Mouse (Mus musculus) intestine, postnatal 0 days (tissue): Measurements from ENCODE around the gene Psg16. TPM values are rescaled to one million over a fixed set of nuclear protein-coding genes. Genes with fewer than 3 reads are reported as not detected.

ENCODE experiments used
- ATAC-seq: fragments of 200-750 bp; cut with Nextera tagmentation; 2 replicates; pipeline ENCODE4 v1.8.0; 2017; ENCODE audit warnings: mild to moderate bottlenecking, moderate TSS enrichment, moderate library complexity
- H3K27ac ChIP-seq: fragments of 300-500 bp; sonication (generic); 2 replicates; pipeline ENCODE4 v1.5.1; 2014; ENCODE audit warnings: mild to moderate bottlenecking, low read depth, low read length, moderate library complexity
- H3K27me3 ChIP-seq: fragments of 300-500 bp; sonication (generic); replicated peaks from 2 replicates; pipeline ENCODE4 v1.6.1; 2014; ENCODE audit warnings: low read length, mixed read lengths; ENCODE audit not compliant: control insufficient read depth, insufficient read depth
- H3K36me3 ChIP-seq: fragments of 300-500 bp; sonication (generic); 2 replicates; pipeline ENCODE4 v1.6.1; 2014; ENCODE audit warnings: mild to moderate bottlenecking, moderate library complexity; ENCODE audit not compliant: control insufficient read depth, insufficient read depth
- H3K4me1 ChIP-seq: fragments of 300-500 bp; sonication (generic); replicated peaks from 2 replicates; pipeline ENCODE4 v1.6.1; 2014; ENCODE audit warnings: antibody characterized with exemption, low read length, mixed read lengths; ENCODE audit not compliant: control insufficient read depth, insufficient read depth
- H3K4me2 ChIP-seq: fragments of 300-500 bp; sonication (generic); replicated peaks from 2 replicates; pipeline ENCODE4 v1.6.1; 2014; ENCODE audit warnings: low read depth, mild to moderate bottlenecking, moderate library complexity
- H3K4me3 ChIP-seq: fragments of 300-500 bp; sonication (generic); 2 replicates; pipeline ENCODE4 v1.5.1; 2014; ENCODE audit warnings: low read depth, low read length
- H3K9ac ChIP-seq: fragments of 300-500 bp; sonication (generic); 2 replicates; pipeline ENCODE4 v1.6.1; 2014; ENCODE audit warnings: mild to moderate bottlenecking, low read depth, low read length
- H3K9me3 ChIP-seq: fragments of 300-500 bp; sonication (generic); 2 replicates; pipeline ENCODE4 v1.6.1; 2016; ENCODE audit warnings: mixed run types; ENCODE audit not compliant: control insufficient read depth
- CTCF ChIP-seq: sonication (generic); IDR thresholded peaks from 2 replicates; pipeline ENCODE4 v1.5.1; 2016; ENCODE audit warnings: low read depth, mild to moderate bottlenecking, control low read depth, antibody characterized with exemption, moderate library complexity
- WGBS: fragments of 180-500 bp; shearing (Covaris S2); extraction: QIAGEN DNeasy Blood & Tissue Kit; methylation state at CpG from one replicate; pipeline ENCODE4 v1.1.7; 2014; 5-methylcytosine and 5-hydroxymethylcytosine counted together
- polyA plus RNA-seq: library from polyadenylated mRNA; unstranded; fragments of >200 nt; fragmentation: Nextera tagmentation; extraction: Ambion mirVana; gene quantifications from 2 replicates; pipeline ENCODE4 v1.2.1, GENCODE M21; 2015

Psg16 gene
- polyA plus RNA-seq, 1 experiment from 2014 or later: 0.33 TPM

DNA sequence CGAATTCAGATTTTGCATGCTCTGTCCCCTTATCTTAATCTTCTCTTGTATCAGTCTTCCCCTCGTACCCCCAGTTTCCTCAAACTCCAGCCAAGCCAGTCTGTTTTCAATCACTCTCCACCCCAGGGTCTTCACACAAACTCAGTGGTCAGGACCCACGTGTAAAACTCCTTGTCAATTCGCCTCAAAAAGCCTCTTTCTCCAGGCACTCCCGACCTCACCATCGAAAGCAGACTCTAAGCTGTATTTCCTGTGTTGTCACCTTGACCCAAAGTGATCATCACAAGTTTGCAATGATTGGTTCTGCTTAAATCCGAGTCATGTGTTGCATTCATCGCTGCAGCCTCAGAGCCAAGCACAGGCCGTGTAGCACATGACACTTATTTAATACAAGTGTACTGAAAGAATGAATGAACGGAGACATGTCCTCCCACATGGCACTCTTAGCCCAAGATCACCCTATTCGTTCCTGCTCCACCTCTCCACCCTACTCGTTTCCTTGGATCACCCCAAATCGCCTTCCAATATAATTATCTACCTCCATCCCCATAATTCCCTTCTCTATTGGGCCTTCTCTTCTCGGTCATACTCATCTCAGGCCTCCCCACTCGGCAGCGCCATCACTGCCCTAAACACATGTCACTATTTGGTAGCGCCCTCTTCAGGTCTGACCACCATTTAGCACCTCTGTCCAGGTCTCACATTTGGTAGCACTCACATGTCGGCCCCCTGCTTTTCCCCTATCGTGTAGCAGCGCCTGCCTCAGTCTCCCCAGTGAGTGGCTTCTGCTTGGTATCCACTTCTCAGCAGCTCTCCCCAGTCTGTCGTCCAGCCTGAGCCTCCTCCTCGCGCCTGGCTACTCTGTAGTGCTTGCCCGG lies 46.9 kb upstream of the Psg16 start:
- TF ChIP-seq CTCF: peak; percentile 80
- ATAC-seq: peak; percentile 50
- H3K4me2 ChIP-seq: peak overlapping the region; percentile 83
- peaks cover 30% of the 10 kb centered on the region for H3K36me3 ChIP-seq
- no peaks in the 10 kb centered on the region for H3K27me3 ChIP-seq
- H3K4me3 ChIP-seq: peak overlapping the region; percentile 82
- H3K9me3 ChIP-seq: no peaks in the 10 kb centered on the region
- H3K4me1 ChIP-seq: peaks cover 20% of the 10 kb centered on the region
- 3% methylated on average over 24 of the region's 24 CpGs for WGBS
- peak overlapping the region; percentile 79 for H3K27ac ChIP-seq
- H3K9ac ChIP-seq: peak overlapping the region; percentile 75

DNA sequence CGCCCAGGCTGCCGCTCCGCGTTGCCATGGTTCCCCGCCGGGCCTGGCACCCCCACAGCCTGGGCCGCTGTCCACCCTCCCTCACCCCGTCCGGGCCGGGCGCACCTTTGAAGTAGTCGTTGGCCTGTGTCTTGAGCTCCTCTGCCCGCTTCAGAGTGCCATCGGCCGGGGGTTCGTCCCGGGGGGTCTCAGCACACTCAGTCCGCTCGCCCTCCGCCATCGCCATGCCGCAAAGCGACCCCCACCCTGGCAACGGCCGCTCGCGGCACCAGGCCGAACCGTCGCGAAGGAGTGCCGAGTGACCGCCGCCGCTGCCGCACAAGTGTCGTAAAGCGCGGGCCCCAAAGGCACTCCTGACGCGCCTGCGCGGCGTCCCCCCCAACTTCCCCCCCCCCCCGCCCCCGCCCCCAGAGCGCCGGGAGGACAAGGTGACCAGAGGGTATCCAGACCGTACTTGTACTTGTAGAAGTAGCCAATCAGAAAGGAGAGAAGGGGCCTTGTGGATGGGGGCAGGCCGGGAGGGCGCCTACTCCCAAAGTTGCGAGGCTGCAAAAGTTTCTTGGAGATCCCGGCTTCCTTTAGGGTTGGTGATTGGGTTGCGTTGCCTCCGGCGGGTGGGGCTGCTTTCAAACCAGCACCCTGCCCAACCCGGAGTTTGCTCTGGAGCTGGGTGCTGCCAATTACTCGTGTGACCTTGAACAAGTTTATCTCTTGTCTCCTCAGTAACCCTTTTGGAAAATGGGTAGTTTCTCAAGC lies 46.1 kb upstream of the Psg16 start, which contains the start of gene Ppp5c:
Gene Ppp5c, minus strand, starts transcription at position 337 of the 756 bp plus-strand sequence.
- Histone ChIP-seq H3K36me3 (peaks cover 30% of the 10 kb centered on the region), H3K9ac (peak within 1 kb of the TSS; percentile 75), H3K4me3 (peak within 1 kb of the TSS; percentile 82), H3K27ac (peak within 1 kb of the TSS; percentile 79), H3K4me2 (peak within 1 kb of the TSS; percentile 83), H3K4me1 (peaks cover 20% of the 10 kb centered on the region), H3K27me3 (no peaks in the 10 kb centered on the region), H3K9me3 (no peaks in the 10 kb centered on the region)
- no peak for TF ChIP-seq CTCF
- under 1% methylated on average over 55 of the region's 58 CpGs for WGBS
- peak; percentile 78 for ATAC-seq

DNA sequence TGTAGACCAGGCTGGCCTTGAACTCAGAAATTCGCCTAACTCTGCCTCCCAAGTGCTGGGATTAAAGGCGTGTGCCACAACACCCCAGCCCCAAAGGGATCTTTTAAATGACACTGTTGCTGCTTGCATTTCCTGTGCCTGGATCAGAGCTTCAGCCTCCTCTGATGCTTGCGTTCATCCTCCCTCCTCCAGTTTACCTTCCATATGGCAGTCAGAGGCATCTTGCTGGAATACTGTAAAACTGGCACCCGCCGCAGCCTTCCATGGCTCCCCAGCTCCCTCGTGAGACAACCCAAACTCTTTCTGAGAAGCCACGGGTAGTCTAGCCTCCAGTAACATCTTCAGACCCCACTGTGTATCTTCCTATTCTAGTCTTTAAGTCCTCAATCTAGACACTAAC lies 44.9 kb upstream of the Psg16 start:
- WGBS: 78% methylated on average over 7 of the region's 7 CpGs
- H3K27ac ChIP-seq: no peak overlapping the region
- no peak overlapping the region for H3K4me3 ChIP-seq
- no peak for TF ChIP-seq CTCF
- no peak overlapping the region for H3K4me2 ChIP-seq
- H3K36me3 ChIP-seq: peaks cover 35% of the 10 kb centered on the region
- ATAC-seq: no peak
- no peak overlapping the region for H3K9ac ChIP-seq
- no peaks in the 10 kb centered on the region for H3K27me3 ChIP-seq
- peaks cover 15% of the 10 kb centered on the region for H3K4me1 ChIP-seq
- H3K9me3 ChIP-seq: no peaks in the 10 kb centered on the region

DNA sequence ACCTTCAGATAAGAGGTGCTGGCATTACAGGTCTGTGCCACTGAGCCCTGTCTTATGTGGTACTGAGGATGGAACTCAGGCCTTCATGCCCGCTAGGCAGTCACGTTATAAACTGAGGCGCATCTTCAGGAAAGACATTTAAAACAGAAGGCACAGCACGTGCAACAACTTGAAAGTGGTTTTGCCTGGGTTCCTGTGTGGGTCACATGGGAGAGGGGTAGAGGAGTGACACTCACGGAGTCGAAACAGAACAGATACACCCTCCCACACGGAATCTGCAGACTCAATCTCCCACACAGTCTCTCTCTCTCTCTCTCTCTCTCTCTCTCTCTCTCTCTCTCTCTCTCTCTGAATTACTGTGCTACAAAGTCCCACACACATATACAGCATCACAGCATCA lies 43.6 kb upstream of the Psg16 start:
- 77% methylated on average over 7 of the region's 7 CpGs for WGBS
- Histone ChIP-seq H3K4me3 (no peak overlapping the region), H3K9ac (no peak overlapping the region), H3K9me3 (no peaks in the 10 kb centered on the region), H3K27me3 (no peaks in the 10 kb centered on the region), H3K4me2 (no peak overlapping the region), H3K27ac (no peak overlapping the region), H3K36me3 (peaks cover 49% of the 10 kb centered on the region), H3K4me1 (peaks cover 6% of the 10 kb centered on the region; the same call in 1 of the 2 replicates)
- ATAC-seq: no peak
- TF ChIP-seq CTCF: no peak

DNA sequence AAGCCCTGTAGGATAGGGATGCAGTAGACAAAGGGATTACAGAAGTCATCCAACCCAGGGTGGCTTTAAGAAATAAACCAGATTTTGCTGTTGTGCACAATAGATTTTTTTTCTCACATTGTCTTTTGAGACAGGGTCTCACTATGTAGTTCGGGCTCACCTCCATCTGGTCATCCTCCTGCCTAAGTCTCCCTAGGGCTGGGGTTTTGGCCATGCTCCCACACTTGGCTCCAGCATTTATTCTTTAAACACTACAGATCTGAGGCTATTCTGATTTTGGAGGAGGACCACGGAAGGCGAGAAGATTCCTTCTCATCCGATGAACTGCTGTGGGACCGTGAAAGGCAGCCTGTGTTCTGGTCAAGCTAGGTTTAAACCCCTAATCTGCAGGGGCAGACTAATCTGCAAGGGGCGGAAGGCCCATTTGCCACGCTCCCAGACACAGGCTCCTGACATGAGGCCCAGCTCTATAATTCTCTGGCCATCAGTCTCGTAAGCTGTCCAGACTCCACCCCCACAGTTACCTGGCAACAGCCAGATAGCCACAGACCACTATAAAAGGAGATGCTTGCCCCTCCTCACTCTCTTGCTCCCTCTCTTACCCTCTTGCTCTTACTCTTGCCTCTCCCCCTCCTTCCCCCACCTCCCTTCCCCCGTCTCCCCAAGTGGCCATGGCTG lies 35.7 kb upstream of the Psg16 start:
- Histone ChIP-seq H3K36me3 (peaks cover 92% of the 10 kb centered on the region), H3K4me2 (no peak overlapping the region)
- no peak for ATAC-seq

DNA sequence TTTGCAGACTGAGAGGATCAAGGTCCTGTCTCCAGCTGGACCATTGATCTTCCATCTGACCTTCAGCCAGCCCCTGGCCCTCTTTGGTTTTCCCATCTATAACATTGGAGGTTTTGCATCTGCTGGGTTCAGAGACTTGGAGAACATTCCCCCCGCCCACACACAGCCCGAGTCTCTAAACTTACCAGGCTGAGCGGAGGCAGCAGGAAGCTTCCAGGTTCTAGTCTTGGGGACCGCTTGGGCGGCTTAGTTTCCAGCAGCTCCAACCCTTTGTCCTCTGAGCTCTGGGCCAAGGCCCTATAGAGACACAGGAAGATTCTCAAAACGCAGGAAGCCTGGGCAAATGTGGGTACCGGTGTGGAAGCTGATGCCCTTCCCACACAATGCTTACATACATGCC lies 34.5 kb upstream of the Psg16 start:
- no peak overlapping the region for H3K4me3 ChIP-seq
- no peak for ATAC-seq

More for the DNA sequence above, 35.7 kb upstream of the Psg16 start:
- no peaks in the 10 kb centered on the region for H3K4me1 ChIP-seq
- WGBS: 64% methylated on average over 9 of the region's 9 CpGs
- H3K27me3 ChIP-seq: no peaks in the 10 kb centered on the region
- H3K9ac ChIP-seq: no peak overlapping the region
- no peak overlapping the region for H3K4me3 ChIP-seq
- no peak for TF ChIP-seq CTCF
- H3K9me3 ChIP-seq: no peaks in the 10 kb centered on the region
- no peak overlapping the region for H3K27ac ChIP-seq

More for the DNA sequence above, 34.5 kb upstream of the Psg16 start:
- TF ChIP-seq CTCF: no peak
- Histone ChIP-seq H3K27me3 (no peaks in the 10 kb centered on the region), H3K4me1 (no peaks in the 10 kb centered on the region), H3K27ac (no peak overlapping the region), H3K9ac (no peak overlapping the region), H3K4me2 (no peak overlapping the region), H3K36me3 (peaks cover 92% of the 10 kb centered on the region), H3K9me3 (no peaks in the 10 kb centered on the region)
- WGBS: 93% methylated on average over 7 of the region's 7 CpGs
